In the genomic region with DNA sequence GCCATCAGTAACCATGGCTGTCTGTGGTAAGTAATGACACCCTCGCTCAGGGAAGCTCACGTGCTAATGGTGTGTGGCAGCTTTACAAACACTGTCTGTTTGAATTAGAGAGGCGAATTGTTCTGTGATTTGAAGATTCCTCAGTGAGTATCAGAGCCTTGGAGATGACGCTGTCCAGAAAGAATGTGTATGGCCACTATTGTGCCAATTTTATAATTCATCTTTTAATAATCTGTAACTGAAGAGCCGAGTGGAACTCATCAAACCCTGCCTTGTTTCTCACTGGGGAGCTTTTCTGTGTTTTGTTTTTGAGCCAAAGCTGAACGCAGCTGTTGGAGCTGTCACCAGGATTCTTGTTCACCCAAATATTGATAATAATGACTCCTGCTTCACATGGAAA, we compare ENCODE assay signal across 12 mouse cellular contexts.
DNase-seq lines count a peak whose midpoint lies in the region; ATAC-seq and TF ChIP-seq lines count a peak whose summit lies in the region.
"Had no signal": no experiment of that assay in that cellular context is flagged by ENCODE, and none has a peak within 500 bp of the region (broad histone marks: within the 10 kb centered on the region; RNA-seq: fewer than 3 reads in every experiment).

No protein-coding gene starts in this region.

- no peaks in the 10 kb centered on the region for H3K36me3 ChIP-seq in limb, embryonic 14.5 days (ENCODE audit: control insufficient read depth, insufficient read depth, low read length)
- H3K36me3 ChIP-seq in limb, embryonic 10.5 days, result no peaks in the 10 kb centered on the region
- no peaks in the 10 kb centered on the region for H3K36me3 ChIP-seq in hindbrain, postnatal 0 days (ENCODE audit: insufficient read depth, low read length)
- H3K36me3 ChIP-seq in liver, embryonic 11.5 days (ENCODE audit: control insufficient read depth, insufficient read depth, low read length), result no peaks in the 10 kb centered on the region

- H3K4me3 ChIP-seq in limb, embryonic 14.5 days (replicated peaks; ENCODE audit: low read length), result no peak overlapping the region
- no peak overlapping the region for H3K4me3 ChIP-seq in limb, embryonic 10.5 days
- H3K4me3 ChIP-seq in hindbrain, postnatal 0 days (ENCODE audit: low read length), result no peak overlapping the region
- H3K4me3 ChIP-seq in liver, embryonic 11.5 days (ENCODE audit: low read depth, low read length), result no peak overlapping the region

- H3K4me2 ChIP-seq in limb, embryonic 14.5 days (replicated peaks; ENCODE audit: low read depth, low read length, severe bottlenecking), result no peak overlapping the region
- no peak overlapping the region for H3K4me2 ChIP-seq in hindbrain, postnatal 0 days (ENCODE audit: low read depth, low read length)
- H3K4me2 ChIP-seq in liver, embryonic 11.5 days, result no peak overlapping the region

- no peaks in the 10 kb centered on the region for H3K9me3 ChIP-seq in limb, embryonic 14.5 days (ENCODE audit: control insufficient read depth, low read length)
- H3K9me3 ChIP-seq in limb, embryonic 10.5 days (replicated peaks), result no peaks in the 10 kb centered on the region
- H3K9me3 ChIP-seq in hindbrain, postnatal 0 days (ENCODE audit: low read length), result no peaks in the 10 kb centered on the region
- no peaks in the 10 kb centered on the region for H3K9me3 ChIP-seq in liver, embryonic 11.5 days (ENCODE audit: control insufficient read depth, low read length)

- no peak for TF ChIP-seq POLR2A in limb, embryonic 14.5 days (IDR thresholded peaks at IDR 0.05; ENCODE audit: borderline replicate concordance, extremely low read depth, insufficient read depth, insufficient read length)

- ATAC-seq in limb, embryonic 14.5 days (ENCODE audit: low FRiP score, low read depth), result peak; percentile 41; the same call in 1 of the 2 replicates
- ATAC-seq in hindbrain, postnatal 0 days, result peak; percentile 57
- no peak for ATAC-seq in liver, embryonic 11.5 days (replicated peaks; ENCODE audit: low FRiP score)

- no peak overlapping the region for H3K9ac ChIP-seq in limb, embryonic 14.5 days (ENCODE audit: low read depth, low read length, severe bottlenecking)
- H3K9ac ChIP-seq in hindbrain, postnatal 0 days (replicated peaks; ENCODE audit: low read length), result no peak overlapping the region
- no peak overlapping the region for H3K9ac ChIP-seq in liver, embryonic 11.5 days (ENCODE audit: low read depth, low read length)

- H3K27ac ChIP-seq in limb, embryonic 14.5 days (replicated peaks; ENCODE audit: low read depth, low read length), result no peak overlapping the region
- H3K27ac ChIP-seq in limb, embryonic 10.5 days, result no peak overlapping the region
- H3K27ac ChIP-seq in hindbrain, postnatal 0 days, result peak overlapping the region; percentile 54; the same call in 1 of the 2 replicates
- no peak overlapping the region for H3K27ac ChIP-seq in liver, embryonic 11.5 days (ENCODE audit: low read depth, low read length)

- DNase-seq in heart, adult 9 months (ENCODE audit: low spot score in 2 of 2), result peak; percentile 58 to 69
- no peak for DNase-seq in heart, postnatal 4 days
- peak; percentile 55 for DNase-seq in limb, embryonic 14.5 days (ENCODE audit: low spot score)
- no peak for DNase-seq in limb, embryonic 10.5 days (ENCODE audit: low spot score)
- DNase-seq in brain, adult 2 months (ENCODE audit: low read depth, low spot score), result peak; percentile 27
- DNase-seq in hindbrain, postnatal 0 days (ENCODE audit: low spot score), result peak; percentile 56
- no peak for DNase-seq in spleen, postnatal 10 days (ENCODE audit: low spot score in 2 of 2)
- DNase-seq in liver, embryonic 11.5 days (ENCODE audit: low spot score), result no peak
- DNase-seq: gastrocnemius, postnatal 25 days; kidney, adult 18-20 months; spleen, adult 18-20 months; thymus, postnatal 36 days had no signal

- H3K27me3 ChIP-seq in limb, embryonic 14.5 days (ENCODE audit: control insufficient read depth, insufficient read depth, low read length), result no peaks in the 10 kb centered on the region
- no peaks in the 10 kb centered on the region for H3K27me3 ChIP-seq in limb, embryonic 10.5 days (ENCODE audit: low read depth, poor library complexity, severe bottlenecking)
- no peaks in the 10 kb centered on the region for H3K27me3 ChIP-seq in hindbrain, postnatal 0 days (ENCODE audit: insufficient read depth, low read length)
- no peaks in the 10 kb centered on the region for H3K27me3 ChIP-seq in liver, embryonic 11.5 days (replicated peaks; ENCODE audit: control insufficient read depth, insufficient read depth, low read length)

- WGBS in limb, embryonic 14.5 days, result 62% methylated on average over 6 of the region's 6 CpGs
- WGBS in limb, embryonic 10.5 days, result 76% methylated on average over 6 of the region's 6 CpGs
- WGBS in hindbrain, postnatal 0 days, result 26% methylated on average over 6 of the region's 6 CpGs
- 57% methylated on average over 6 of the region's 6 CpGs for WGBS in liver, embryonic 11.5 days

- peaks cover 12% of the 10 kb centered on the region for H3K4me1 ChIP-seq in limb, embryonic 14.5 days (ENCODE audit: control insufficient read depth, insufficient read depth, low read length)
- peaks cover 23% of the 10 kb centered on the region for H3K4me1 ChIP-seq in limb, embryonic 10.5 days
- H3K4me1 ChIP-seq in hindbrain, postnatal 0 days (ENCODE audit: insufficient read depth, low read length), result peaks cover 13% of the 10 kb centered on the region
- H3K4me1 ChIP-seq in liver, embryonic 11.5 days (replicated peaks; ENCODE audit: control insufficient read depth, insufficient read depth, low read length), result peaks cover 11% of the 10 kb centered on the region

- TF ChIP-seq CTCF in hindbrain, postnatal 0 days (IDR thresholded peaks at IDR 0.05; ENCODE audit: low read depth), result no peak

Comparison
In these comparisons a context has a peak if more than half of its experiments do, and no peak if none do; other contexts are left out.
1. DNase-seq: peak in heart, adult 9 months (2 of 2), limb, embryonic 14.5 days (single experiment), brain, adult 2 months (single experiment) and hindbrain, postnatal 0 days (single experiment); none in heart, postnatal 4 days (single experiment), limb, embryonic 10.5 days (single experiment), spleen, postnatal 10 days (0 of 2) and liver, embryonic 11.5 days (single experiment).